Mouse (Mus musculus) limb, embryonic 11.5 days (tissue): ENCODE results near the gene Slc30a9. TPM values are rescaled to one million over a fixed set of nuclear protein-coding genes. Genes with fewer than 3 reads are reported as not detected.

Experiments used
- ATAC-seq: fragments of 200-750 bp; cut with Nextera tagmentation; 2 replicates; pipeline ENCODE4 v1.8.0; 2017; ENCODE audit warnings: low read depth; ENCODE audit not compliant: insufficient number of reproducible peaks, low FRiP score, low TSS enrichment
- DNase-seq: peaks from one replicate; pipeline ENCODE4 v3.0.0-alpha.2; 2015; ENCODE audit warnings: low spot score
- H3K27ac ChIP-seq: fragments of 300-500 bp; sonication (generic); replicated peaks from 2 replicates; pipeline ENCODE4 v1.5.1; 2014; ENCODE audit warnings: low read depth, mild to moderate bottlenecking, low read length
- H3K27me3 ChIP-seq: fragments of 300-500 bp; sonication (generic); 2 replicates; pipeline ENCODE4 v1.6.1; 2014; ENCODE audit warnings: mild to moderate bottlenecking, low read length, mixed read lengths; ENCODE audit not compliant: control insufficient read depth, insufficient read depth
- H3K36me3 ChIP-seq: fragments of 300-500 bp; sonication (generic); 2 replicates; pipeline ENCODE4 v1.6.1; 2014; ENCODE audit warnings: mild to moderate bottlenecking, low read length, moderate library complexity, mixed read lengths; ENCODE audit not compliant: control insufficient read depth, insufficient read depth
- H3K4me1 ChIP-seq: fragments of 300-500 bp; sonication (generic); 2 replicates; pipeline ENCODE4 v1.6.1; 2014; ENCODE audit warnings: low read length, mixed read lengths; ENCODE audit not compliant: control insufficient read depth, insufficient read depth
- H3K4me2 ChIP-seq: fragments of 300-500 bp; sonication (generic); 2 replicates; pipeline ENCODE4 v1.6.1; 2014; ENCODE audit warnings: low read depth, mild to moderate bottlenecking, moderate library complexity; ENCODE audit not compliant: severe bottlenecking
- H3K4me3 ChIP-seq: fragments of 300-500 bp; sonication (generic); 2 replicates; pipeline ENCODE4 v1.5.1; 2014; ENCODE audit warnings: low read depth, low read length
- H3K9ac ChIP-seq: fragments of 300-500 bp; sonication (generic); 2 replicates; pipeline ENCODE4 v1.6.1; 2014; ENCODE audit warnings: mild to moderate bottlenecking, low read length
- H3K9me3 ChIP-seq: fragments of 300-500 bp; sonication (generic); 2 replicates; pipeline ENCODE4 v1.6.1; 2016; ENCODE audit warnings: low read length; ENCODE audit not compliant: control insufficient read depth
- WGBS: fragments of 180-500 bp; shearing (Covaris S2); extraction: QIAGEN DNeasy Blood & Tissue Kit; methylation state at CpG from one replicate; pipeline ENCODE4 v1.1.7; 2014; 5-methylcytosine and 5-hydroxymethylcytosine counted together
- polyA plus RNA-seq: library from polyadenylated mRNA; unstranded; fragments of >200 nt; fragmentation: Nextera tagmentation; extraction: Ambion mirVana; gene quantifications from 2 replicates; pipeline ENCODE4 v1.2.1, GENCODE M21; 2014

The Slc30a9 gene
- polyA plus RNA-seq, 1 experiment from 2014 or later: 119 TPM

- no peak overlapping the region for H3K4me2 ChIP-seq
- H3K9ac ChIP-seq: no peak overlapping the region
- WGBS: 84% methylated on average over 2 of the region's 2 CpGs
- H3K36me3 ChIP-seq: peaks cover 14% of the 10 kb centered on the region; the same call in 1 of the 2 replicates
- DNase-seq: no peak
- H3K9me3 ChIP-seq: no peaks in the 10 kb centered on the region
- no peak for ATAC-seq
- no peak overlapping the region for H3K4me3 ChIP-seq
- no peak overlapping the region for H3K27ac ChIP-seq
- no peaks in the 10 kb centered on the region for H3K4me1 ChIP-seq
- H3K27me3 ChIP-seq: no peaks in the 10 kb centered on the region
Observed at GRCm38 (mm10) chr5:67347060-67347459, 40.3 kb downstream of the Slc30a9 start.

DNA sequence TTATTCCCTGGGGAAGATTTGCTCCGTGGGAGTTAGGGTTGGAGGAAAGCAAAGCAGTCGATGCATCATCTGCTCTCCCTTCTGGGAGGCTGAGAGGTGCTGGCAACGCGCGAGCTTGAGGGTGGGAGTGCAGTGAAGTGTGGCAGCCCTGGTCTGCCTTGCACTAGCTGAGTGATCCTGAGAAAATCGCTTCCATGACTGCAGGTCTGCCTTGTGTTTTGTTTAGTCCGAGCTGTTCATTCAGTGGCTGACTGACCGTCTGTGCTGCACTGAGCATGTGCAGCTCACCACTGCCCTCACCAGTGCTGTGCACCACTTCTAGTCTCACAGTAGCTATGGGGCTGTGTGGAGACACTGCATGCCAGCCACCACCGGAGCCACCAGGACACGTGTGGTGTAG is 42.2 kb downstream of the Slc30a9 start:
- Histone ChIP-seq H3K4me3 (no peak overlapping the region), H3K36me3 (peaks cover 7% of the 10 kb centered on the region; the same call in 1 of the 2 replicates), H3K4me1 (no peaks in the 10 kb centered on the region), H3K4me2 (no peak overlapping the region), H3K9ac (no peak overlapping the region), H3K27ac (no peak overlapping the region), H3K27me3 (no peaks in the 10 kb centered on the region), H3K9me3 (no peaks in the 10 kb centered on the region)
- DNase-seq (no peak), ATAC-seq (no peak)
- 89% methylated on average over 10 of the region's 10 CpGs for WGBS

GRCm38 (mm10) chr5:67362316-67362715 is 55.6 kb downstream of the Slc30a9 start:
- Histone ChIP-seq H3K4me1 (no peaks in the 10 kb centered on the region), H3K27me3 (no peaks in the 10 kb centered on the region), H3K27ac (no peak overlapping the region), H3K4me2 (no peak overlapping the region), H3K36me3 (no peaks in the 10 kb centered on the region), H3K4me3 (no peak overlapping the region), H3K9ac (no peak overlapping the region), H3K9me3 (no peaks in the 10 kb centered on the region)
- DNase-seq (no peak), ATAC-seq (no peak)
- WGBS: 96% methylated on average over 10 of the region's 10 CpGs

- no peaks in the 10 kb centered on the region for H3K4me1 ChIP-seq
- ATAC-seq: no peak
- no peaks in the 10 kb centered on the region for H3K36me3 ChIP-seq
- H3K9me3 ChIP-seq: no peaks in the 10 kb centered on the region
- H3K4me2 ChIP-seq: no peak overlapping the region
- DNase-seq: no peak
- H3K4me3 ChIP-seq: no peak overlapping the region
- H3K9ac ChIP-seq: no peak overlapping the region
- WGBS: 83% methylated on average over 2 of the region's 2 CpGs
- no peaks in the 10 kb centered on the region for H3K27me3 ChIP-seq
- no peak overlapping the region for H3K27ac ChIP-seq
Observed at GRCm38 (mm10) chr5:67362931-67363330, 56.2 kb downstream of the Slc30a9 start.

DNA sequence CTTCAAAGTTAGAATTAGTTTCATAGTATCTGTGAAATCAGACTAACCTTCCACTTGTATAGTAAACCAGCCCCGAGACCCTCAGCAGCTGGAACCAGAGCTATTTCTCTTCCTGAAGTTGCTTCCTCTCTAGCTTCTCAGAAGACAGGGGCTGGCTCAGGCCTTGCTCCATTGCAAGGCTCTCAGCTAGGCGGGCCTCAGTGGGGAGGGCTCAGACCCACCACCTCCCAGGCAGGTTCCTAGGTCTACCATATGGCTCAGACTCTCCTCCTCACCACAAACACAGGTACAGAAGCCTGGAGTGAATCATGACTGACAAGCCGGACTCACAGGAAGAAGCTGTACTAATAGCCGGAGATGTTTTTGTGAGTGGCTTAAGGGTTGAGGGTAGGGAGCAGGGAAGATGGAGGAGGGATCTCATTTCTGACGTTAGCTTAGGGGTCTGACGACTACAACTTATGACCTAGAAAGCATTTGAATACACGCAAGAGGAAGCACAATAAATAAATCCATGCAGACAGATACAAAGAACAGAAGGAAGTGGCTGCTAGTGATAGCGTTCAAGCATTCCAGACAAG is 70.4 kb downstream of the Slc30a9 start:
- ATAC-seq (no peak), DNase-seq (no peak)
- Histone ChIP-seq H3K9me3 (no peaks in the 10 kb centered on the region; the same call in 1 of the 2 replicates), H3K4me3 (no peak overlapping the region), H3K27ac (no peak overlapping the region), H3K27me3 (no peaks in the 10 kb centered on the region), H3K4me2 (no peak overlapping the region), H3K9ac (no peak overlapping the region), H3K4me1 (no peaks in the 10 kb centered on the region), H3K36me3 (0 out of 2 replicates have a peak, but pooled peaks cover 2% of the 10 kb centered on the region)
- WGBS: 80% methylated on average over 8 of the region's 8 CpGs

DNA sequence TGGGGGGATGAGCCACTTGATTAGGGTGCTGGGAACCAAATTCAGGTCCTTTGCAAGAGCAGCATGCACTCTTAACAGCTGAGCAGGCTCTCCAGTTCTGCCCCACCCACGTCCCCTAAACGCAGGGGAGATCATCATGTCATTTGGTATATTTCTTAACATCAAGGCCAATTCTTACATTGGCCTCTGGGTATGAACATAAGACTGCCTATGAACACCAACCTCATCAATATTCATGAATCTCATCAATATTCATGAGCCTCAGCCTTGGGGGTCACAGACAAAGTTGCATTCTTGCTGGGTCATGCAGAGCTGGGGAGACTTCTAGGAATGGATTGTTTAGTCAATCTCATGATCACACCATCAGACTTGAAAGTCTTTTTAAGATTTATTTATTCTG is 74.9 kb downstream of the Slc30a9 start:
- 98% methylated on average over 2 of the region's 2 CpGs for WGBS
- Histone ChIP-seq H3K9me3 (no peaks in the 10 kb centered on the region; the same call in 1 of the 2 replicates), H3K27ac (no peak overlapping the region), H3K4me2 (no peak overlapping the region), H3K4me3 (no peak overlapping the region), H3K27me3 (no peaks in the 10 kb centered on the region), H3K4me1 (no peaks in the 10 kb centered on the region), H3K36me3 (0 out of 2 replicates have a peak, but pooled peaks cover 2% of the 10 kb centered on the region), H3K9ac (no peak overlapping the region)
- DNase-seq: no peak
- no peak for ATAC-seq

DNA sequence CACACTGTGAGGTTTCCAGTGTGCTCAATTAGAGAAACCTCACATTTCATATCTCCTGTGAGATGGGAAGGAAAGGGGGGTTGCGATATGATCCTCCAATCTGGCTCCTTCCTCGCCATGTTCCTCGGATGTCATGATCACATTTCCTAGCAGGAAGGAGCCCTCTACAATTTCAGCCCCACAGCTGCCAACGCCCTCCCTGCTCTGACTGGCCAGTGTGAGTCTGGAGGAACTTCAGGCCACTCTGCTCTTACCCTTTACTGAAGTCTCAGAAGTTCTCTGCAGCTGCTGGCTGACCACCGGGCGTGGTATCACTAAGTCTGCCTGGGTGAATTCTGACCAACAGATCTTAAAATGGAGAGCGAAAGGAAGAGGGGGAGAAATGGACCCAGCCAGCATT is 75.8 kb downstream of the Slc30a9 start:
- H3K27me3 ChIP-seq: no peaks in the 10 kb centered on the region
- 88% methylated on average over 7 of the region's 7 CpGs for WGBS
- H3K9ac ChIP-seq: no peak overlapping the region
- no peaks in the 10 kb centered on the region; the same call in 1 of the 2 replicates for H3K9me3 ChIP-seq
- no peaks in the 10 kb centered on the region for H3K4me1 ChIP-seq
- no peak for ATAC-seq
- no peak overlapping the region for H3K4me2 ChIP-seq
- no peak overlapping the region for H3K4me3 ChIP-seq
- H3K27ac ChIP-seq: no peak overlapping the region
- H3K36me3 ChIP-seq: 0 out of 2 replicates have a peak, but pooled peaks cover 2% of the 10 kb centered on the region
- DNase-seq: no peak

GRCm38 (mm10) chr5:67393951-67394350 is 87.2 kb downstream of the Slc30a9 start:
- Histone ChIP-seq H3K4me1 (peaks cover 5% of the 10 kb centered on the region; the same call in 1 of the 2 replicates), H3K9me3 (no peaks in the 10 kb centered on the region), H3K9ac (no peak overlapping the region), H3K27me3 (no peaks in the 10 kb centered on the region), H3K36me3 (0 out of 2 replicates have a peak, but pooled peaks cover 2% of the 10 kb centered on the region), H3K4me2 (no peak overlapping the region), H3K4me3 (no peak overlapping the region), H3K27ac (no peak overlapping the region)
- DNase-seq (no peak), ATAC-seq (no peak)
- WGBS: 93% methylated on average over 6 of the region's 6 CpGs
